Mouse (Mus musculus) yolk sac, embryonic 10.5 days (tissue): ENCODE data around the gene Gnaz.
A peak's percentile ranks its signal among the peaks of the same experiment; 100 is the strongest.

ENCODE experiments used
- DNase-seq: peaks from one replicate; pipeline ENCODE4 v3.0.0-alpha.2; 2017; ENCODE audit warnings: low spot score

The Gnaz gene

GRCm38 (mm10) chr10:74969266-74969665 lies 2.3 kb downstream of the Gnaz start:
- no peak for DNase-seq

DNA sequence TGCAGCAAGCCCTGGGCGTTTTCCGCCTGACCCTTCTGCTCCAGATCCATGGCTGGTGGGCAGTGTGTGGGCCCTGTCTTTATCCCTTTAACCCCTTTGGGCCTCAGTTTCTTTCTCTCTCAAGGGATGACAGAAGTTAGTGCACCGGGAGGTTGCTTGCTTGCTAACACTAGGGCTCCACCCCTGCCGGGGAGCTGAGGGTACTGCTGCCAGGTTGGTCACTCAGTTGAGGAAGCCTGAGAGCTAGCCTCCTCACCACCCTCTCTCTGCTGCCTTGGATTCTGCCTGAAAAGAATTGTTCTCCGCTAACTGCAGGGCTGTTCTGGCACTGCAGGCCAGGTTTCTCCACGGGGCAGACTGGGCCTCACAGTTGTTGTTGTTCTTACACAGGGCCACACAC lies 6.0 kb downstream of the Gnaz start:
- no peak for DNase-seq

- no peak for DNase-seq
Observed at GRCm38 (mm10) chr10:74975626-74976025, 8.6 kb downstream of the Gnaz start.

DNA sequence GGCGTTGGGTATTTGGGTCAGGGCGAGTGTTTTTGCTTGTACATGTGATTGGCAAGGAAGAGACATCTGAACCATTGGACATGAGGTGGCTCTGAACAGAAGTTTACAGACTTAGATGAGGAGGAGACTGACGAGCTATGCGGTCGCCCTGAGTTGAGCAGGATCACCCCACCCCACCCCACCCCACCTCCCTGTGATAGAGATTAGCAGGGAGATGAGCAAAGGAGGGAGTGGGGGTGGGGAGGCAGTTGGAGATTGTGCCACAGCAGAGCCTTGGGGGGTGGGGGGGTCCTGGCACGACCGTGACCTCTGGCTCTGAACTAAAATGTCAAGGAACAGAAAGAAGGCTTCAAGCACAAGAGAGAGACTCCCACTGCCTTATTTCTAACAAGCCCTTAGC lies 9.5 kb downstream of the Gnaz start:
- no peak for DNase-seq

DNA sequence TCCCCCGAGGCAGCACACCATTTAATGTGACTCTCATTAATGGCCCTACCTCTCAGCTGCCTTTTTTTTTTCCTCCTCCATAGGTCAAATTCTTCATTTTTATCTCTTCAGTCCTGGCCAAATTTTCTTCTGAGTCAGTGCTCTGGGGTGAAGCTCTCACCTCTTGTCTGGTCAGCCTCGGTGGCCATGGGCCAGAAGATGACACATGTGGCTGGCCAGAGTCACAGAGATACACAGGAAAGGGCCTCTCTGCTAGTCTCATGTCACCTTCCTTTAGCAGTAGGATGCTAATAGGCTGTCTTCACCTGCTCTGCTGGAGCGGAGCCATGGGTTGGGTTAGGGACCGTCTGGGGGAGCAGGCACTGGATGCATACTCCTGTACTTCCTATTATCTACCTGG lies 11.1 kb downstream of the Gnaz start:
- DNase-seq = no peak

DNA sequence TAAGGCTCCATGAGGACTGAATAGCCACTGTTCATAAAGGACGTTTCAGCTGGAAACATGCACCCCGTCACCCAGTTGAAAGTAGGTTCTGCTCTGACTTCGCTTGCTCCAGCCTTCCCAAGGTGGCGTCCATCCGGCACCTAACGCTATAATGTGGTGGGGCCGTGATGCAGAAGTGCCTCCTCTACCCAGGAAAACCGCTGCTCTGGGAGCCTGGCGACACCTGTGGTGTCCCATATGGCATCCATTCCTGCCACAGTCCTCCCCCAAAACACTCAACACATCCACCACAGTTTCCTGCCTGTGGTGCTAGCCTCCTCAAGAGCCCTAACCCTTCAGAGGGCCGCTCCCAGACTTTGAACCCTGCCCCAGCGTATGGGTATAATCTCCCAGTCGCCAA lies 14.2 kb downstream of the Gnaz start:
- DNase-seq = no peak

DNA sequence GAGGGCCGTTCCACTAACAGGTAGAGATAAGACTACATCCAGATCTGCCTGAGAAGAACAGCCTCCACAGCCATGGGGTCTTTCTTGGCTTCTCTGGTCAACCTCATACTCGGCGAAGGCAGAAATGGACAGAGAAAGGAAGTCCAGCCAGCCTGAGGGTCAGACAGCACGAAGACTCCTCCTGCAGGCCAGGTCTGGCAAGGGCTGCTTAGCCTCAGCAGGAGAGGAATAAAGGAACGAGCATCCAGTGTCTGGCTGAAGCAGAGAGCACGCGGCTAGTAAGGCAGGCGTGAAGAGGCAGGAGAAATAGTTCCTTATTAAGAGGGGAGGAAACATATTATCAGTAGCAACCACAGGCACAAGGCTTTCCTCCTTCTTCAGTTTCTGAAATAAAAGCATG lies 16.2 kb downstream of the Gnaz start:
- DNase-seq = no peak

GRCm38 (mm10) chr10:74987698-74988470 lies 20.9 kb downstream of the Gnaz start:
- peak; percentile 31 for DNase-seq

DNA sequence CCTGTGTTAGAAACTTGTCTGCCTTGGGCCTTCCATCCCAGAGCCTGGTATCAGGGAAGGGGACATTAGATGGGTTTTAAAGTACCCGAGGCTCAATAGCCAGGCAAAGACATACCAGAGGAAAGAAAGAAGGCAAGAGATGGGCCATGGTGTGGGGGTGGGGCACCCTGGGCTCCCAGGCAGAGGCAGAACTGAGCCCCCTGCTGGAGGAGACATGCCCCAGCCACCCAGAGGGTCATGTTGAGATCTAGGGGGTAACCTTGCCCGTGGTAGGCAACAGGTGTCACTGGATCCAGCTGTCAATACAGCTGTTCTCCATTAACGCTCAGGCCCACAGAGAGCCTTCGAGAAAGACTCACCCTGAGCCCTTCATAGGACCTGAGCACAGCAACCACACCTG lies 22.8 kb downstream of the Gnaz start:
- DNase-seq = no peak

GRCm38 (mm10) chr10:74990584-74991322 lies 23.8 kb downstream of the Gnaz start:
- no peak for DNase-seq

GRCm38 (mm10) chr10:74994863-74995262 lies 27.9 kb downstream of the Gnaz start:
- no peak for DNase-seq

GRCm38 (mm10) chr10:74995377-74995776 lies 28.4 kb downstream of the Gnaz start:
- DNase-seq = no peak

DNA sequence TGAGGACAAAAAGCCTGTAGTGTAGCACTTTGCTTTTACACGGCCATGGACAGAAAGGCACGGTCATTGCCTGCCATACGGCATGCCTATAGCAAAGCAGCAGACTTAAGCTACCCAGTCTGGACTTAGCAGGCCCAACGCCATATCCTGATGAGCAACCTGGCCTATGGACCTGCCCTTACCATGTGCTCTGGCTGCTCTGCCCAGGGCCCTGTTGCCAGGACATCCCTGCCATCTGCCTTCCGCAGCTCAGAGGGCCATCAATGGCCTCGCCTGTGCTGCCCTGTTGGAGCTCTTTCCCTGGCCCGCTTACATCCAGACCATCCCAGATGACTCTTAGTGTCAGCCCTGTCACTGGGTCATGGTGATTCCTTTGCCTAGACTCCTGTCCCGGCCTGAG lies 34.4 kb downstream of the Gnaz start:
- DNase-seq = no peak

GRCm38 (mm10) chr10:75004067-75004466 lies 37.1 kb downstream of the Gnaz start:
- DNase-seq = no peak

GRCm38 (mm10) chr10:75006889-75007662 lies 40.1 kb downstream of the Gnaz start:
- no peak for DNase-seq

DNA sequence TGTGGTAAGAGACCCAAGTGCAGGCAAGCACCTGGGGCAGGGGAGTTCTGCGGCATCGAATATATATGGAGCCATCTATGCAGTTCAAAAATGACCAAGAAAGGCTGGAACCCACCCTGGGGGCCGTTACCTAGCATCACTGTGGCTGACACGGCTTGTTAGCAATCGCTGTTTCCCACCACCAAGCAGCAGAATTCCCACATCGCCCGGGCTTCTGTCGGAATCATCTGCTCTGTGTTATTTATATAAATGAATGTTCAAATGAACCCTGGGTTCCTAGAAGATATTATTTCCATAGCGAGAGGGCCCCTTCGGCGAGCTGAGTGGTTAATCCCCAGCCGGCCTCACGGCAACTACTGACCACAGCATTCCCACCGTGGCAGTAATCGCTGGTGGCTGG lies 43.7 kb downstream of the Gnaz start:
- no peak for DNase-seq

DNA sequence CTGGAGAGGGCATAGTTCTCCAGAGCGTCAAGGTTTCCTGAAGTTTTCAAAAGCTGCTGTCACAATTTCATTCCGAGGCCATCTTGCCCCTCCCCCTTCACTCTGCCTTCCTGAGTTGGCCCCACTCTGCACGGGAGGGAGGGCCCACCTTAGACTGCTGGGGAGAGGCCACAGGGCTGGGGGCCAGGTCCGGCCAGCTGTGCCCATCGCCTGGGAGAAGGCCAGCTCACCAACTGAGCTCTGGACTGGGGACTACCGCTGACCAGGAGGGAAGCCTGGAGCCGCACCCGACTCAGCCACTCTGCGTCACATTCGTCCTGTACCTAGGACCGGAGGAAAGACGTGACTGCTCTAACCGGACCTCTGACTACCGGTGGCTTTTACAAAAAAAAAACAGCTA lies 48.5 kb downstream of the Gnaz start:
- no peak for DNase-seq

GRCm38 (mm10) chr10:75016481-75016880 lies 49.5 kb downstream of the Gnaz start:
- DNase-seq = no peak

DNA sequence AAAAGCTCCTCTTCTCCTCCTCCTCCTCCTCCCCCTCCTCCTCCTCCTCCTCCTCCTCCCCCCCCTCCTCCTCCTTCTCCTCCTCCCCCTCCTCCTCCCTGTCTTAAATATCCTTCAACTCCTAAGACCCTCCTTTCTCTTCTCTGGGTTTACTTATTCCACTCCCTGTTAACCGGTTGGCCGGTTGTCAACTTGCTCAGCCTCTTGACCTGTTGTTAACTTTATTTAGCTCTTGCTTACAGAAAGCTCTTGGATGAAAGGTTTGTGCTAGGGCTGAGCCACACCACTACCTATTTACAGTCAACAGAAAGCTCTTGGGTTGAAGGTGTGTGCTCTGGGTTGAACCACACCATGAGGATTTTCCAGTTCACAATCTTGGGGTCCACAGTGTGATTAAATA lies 53.3 kb downstream of the Gnaz start:
- no peak for DNase-seq

- peak; percentile 25 for DNase-seq
Observed at GRCm38 (mm10) chr10:75021138-75021537, 54.2 kb downstream of the Gnaz start.

DNA sequence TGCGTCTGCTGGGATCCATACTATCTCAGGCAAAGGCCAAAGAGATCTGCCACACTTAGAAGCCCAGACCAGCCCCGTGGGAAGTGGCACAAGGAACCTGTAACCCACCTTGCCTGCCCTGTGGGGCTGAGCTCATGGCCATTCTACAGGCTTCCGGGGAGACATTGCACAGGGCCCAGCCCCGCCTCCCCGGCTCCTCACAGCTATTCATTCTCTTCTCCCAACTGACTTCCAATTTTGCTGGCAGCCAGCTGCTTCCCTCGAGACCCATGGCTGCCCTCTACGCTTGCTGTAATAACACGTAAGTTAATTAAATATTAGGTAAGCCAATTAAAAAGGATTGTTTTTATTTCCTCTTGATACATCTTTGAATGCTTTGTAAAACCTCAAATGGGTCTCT lies 59.5 kb downstream of the Gnaz start:
- no peak for DNase-seq

DNA sequence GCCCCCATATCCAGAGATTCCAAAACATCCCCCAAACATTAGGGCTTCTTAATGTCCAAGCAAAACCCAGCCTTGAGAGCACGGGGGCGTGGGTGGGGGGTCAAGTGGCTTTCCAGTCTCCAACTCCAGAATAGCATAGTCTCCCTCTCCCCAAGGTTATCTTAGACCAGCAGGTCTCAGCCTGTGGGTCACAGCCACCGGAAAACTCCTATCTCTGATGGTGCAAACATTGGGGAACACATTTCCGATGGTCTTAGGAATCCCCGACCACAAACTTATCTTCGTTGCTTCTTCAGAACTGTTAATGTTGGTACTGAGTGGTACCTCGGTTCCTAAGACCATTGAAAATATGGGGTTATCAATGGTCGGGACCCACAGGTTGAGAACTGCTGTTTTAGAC lies 61.8 kb downstream of the Gnaz start:
- no peak for DNase-seq

GRCm38 (mm10) chr10:75029677-75030076 lies 62.7 kb downstream of the Gnaz start:
- no peak for DNase-seq
